Mouse (Mus musculus) embryonic facial prominence, embryonic 11.5 days (tissue): ENCODE data around the gene 5330417H12Rik. TPM values are rescaled to one million over a fixed set of nuclear protein-coding genes. Genes with fewer than 3 reads are reported as not detected.
A peak's percentile ranks its signal among the peaks of the same experiment; 100 is the strongest.

Experiments
- ATAC-seq: fragments of 200-750 bp; cut with Nextera tagmentation; replicated peaks from 2 replicates; pipeline ENCODE4 v1.8.0; 2017; ENCODE audit warnings: low read depth; ENCODE audit not compliant: insufficient number of reproducible peaks, low FRiP score, low TSS enrichment
- DNase-seq: peaks from one replicate; pipeline ENCODE4 v3.0.0-alpha.2; 2015; ENCODE audit warnings: low spot score
- H3K27ac ChIP-seq: fragments of 300-500 bp; sonication (generic); replicated peaks from 2 replicates; pipeline ENCODE4 v1.5.1; 2014; ENCODE audit warnings: mild to moderate bottlenecking, low read depth, low read length, control low read depth
- H3K27me3 ChIP-seq: fragments of 300-500 bp; sonication (generic); 2 replicates; pipeline ENCODE4 v1.6.1; 2014; ENCODE audit warnings: mild to moderate bottlenecking, low read length, moderate library complexity, mixed read lengths; ENCODE audit not compliant: control insufficient read depth, insufficient read depth
- H3K36me3 ChIP-seq: fragments of 300-500 bp; sonication (generic); replicated peaks from 2 replicates; pipeline ENCODE4 v1.6.1; 2014; ENCODE audit warnings: low read depth, mild to moderate bottlenecking, low read length, moderate library complexity, mixed read lengths; ENCODE audit not compliant: control insufficient read depth, insufficient read depth
- H3K4me1 ChIP-seq: fragments of 300-500 bp; sonication (generic); 2 replicates; pipeline ENCODE4 v1.6.1; 2014; ENCODE audit warnings: low read length, mixed read lengths; ENCODE audit not compliant: control insufficient read depth, insufficient read depth
- H3K4me2 ChIP-seq: fragments of 300-500 bp; sonication (generic); 2 replicates; pipeline ENCODE4 v1.6.1; 2014; ENCODE audit warnings: low read depth, mild to moderate bottlenecking, control low read depth, low read length, moderate library complexity
- H3K4me3 ChIP-seq: fragments of 300-500 bp; sonication (generic); 2 replicates; pipeline ENCODE4 v1.5.1; 2014; ENCODE audit warnings: low read depth, low read length, control low read depth
- H3K9ac ChIP-seq: fragments of 300-500 bp; sonication (generic); replicated peaks from 2 replicates; pipeline ENCODE4 v1.6.1; 2014; ENCODE audit warnings: mild to moderate bottlenecking, control low read depth, low read length
- H3K9me3 ChIP-seq: fragments of 300-500 bp; sonication (generic); replicated peaks from 2 replicates; pipeline ENCODE4 v1.6.1; 2016; ENCODE audit warnings: mild to moderate bottlenecking, low read length, inconsistent platforms, mixed read lengths; ENCODE audit not compliant: control insufficient read depth
- WGBS: fragments of 180-500 bp; shearing (Covaris S2); extraction: QIAGEN DNeasy Blood & Tissue Kit; methylation state at CpG from one replicate; pipeline ENCODE4 v1.1.7; 2014; 5-methylcytosine and 5-hydroxymethylcytosine counted together
- polyA plus RNA-seq: library from polyadenylated mRNA; unstranded; fragments of >200 nt; fragmentation: Nextera tagmentation; extraction: Ambion mirVana; gene quantifications from 2 replicates; pipeline ENCODE4 v1.2.1, GENCODE M21; 2014

5330417H12Rik gene
- polyA plus RNA-seq, 1 experiment from 2014 or later, result not detected

GRCm38 (mm10) chr7:107597956-107598355 lies 27.0 kb downstream of the 5330417H12Rik start:
- H3K9ac ChIP-seq, result no peak overlapping the region
- H3K36me3 ChIP-seq, result no peaks in the 10 kb centered on the region
- H3K4me3 ChIP-seq, result no peak overlapping the region
- no peaks in the 10 kb centered on the region for H3K4me1 ChIP-seq
- ATAC-seq (no peak), DNase-seq (no peak)
- no peak overlapping the region for H3K4me2 ChIP-seq
- H3K27ac ChIP-seq, result no peak overlapping the region
- 85% methylated on average over 3 of the region's 3 CpGs for WGBS
- no peaks in the 10 kb centered on the region for H3K27me3 ChIP-seq
- H3K9me3 ChIP-seq, result no peaks in the 10 kb centered on the region

GRCm38 (mm10) chr7:107596753-107597152 lies 28.2 kb downstream of the 5330417H12Rik start:
- no peak overlapping the region for H3K27ac ChIP-seq

DNA sequence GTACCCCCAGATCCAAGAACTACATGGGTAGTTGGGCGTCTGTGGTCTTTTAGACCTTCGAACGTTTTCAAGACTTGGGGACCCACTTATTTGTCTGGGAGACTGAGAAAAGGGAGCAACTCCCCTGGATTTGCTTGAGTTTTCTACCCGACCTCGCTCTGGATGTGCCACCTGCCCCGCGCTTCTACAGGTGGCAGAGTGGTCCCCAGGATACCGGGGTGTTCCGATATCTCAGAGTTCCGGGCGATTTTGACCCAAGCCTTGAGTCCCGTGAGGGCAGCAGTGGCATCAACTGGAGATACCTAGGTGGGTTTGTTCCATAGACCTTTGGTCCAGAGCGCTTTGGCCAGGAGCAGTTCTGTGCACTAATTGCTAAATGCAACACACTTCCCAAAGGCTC lies 29.5 kb downstream of the 5330417H12Rik start:
- Histone ChIP-seq H3K9me3 (no peaks in the 10 kb centered on the region), H3K36me3 (no peaks in the 10 kb centered on the region), H3K9ac (no peak overlapping the region), H3K4me3 (peak overlapping the region; percentile 42), H3K27me3 (no peaks in the 10 kb centered on the region), H3K4me2 (peak overlapping the region; percentile 77), H3K27ac (no peak overlapping the region), H3K4me1 (no peaks in the 10 kb centered on the region)
- no peak for ATAC-seq
- no peak for DNase-seq
- WGBS, result 12% methylated on average over 13 of the region's 13 CpGs

More at GRCm38 (mm10) chr7:107596753-107597152, 28.2 kb downstream of the 5330417H12Rik start:
- H3K27me3 ChIP-seq, result no peaks in the 10 kb centered on the region
- no peaks in the 10 kb centered on the region for H3K36me3 ChIP-seq
- H3K9me3 ChIP-seq, result no peaks in the 10 kb centered on the region
- H3K4me1 ChIP-seq, result no peaks in the 10 kb centered on the region
- H3K4me3 ChIP-seq, result no peak overlapping the region
- ATAC-seq, result no peak
- no peak overlapping the region for H3K9ac ChIP-seq
- H3K4me2 ChIP-seq, result no peak overlapping the region
- no peak for DNase-seq

DNA sequence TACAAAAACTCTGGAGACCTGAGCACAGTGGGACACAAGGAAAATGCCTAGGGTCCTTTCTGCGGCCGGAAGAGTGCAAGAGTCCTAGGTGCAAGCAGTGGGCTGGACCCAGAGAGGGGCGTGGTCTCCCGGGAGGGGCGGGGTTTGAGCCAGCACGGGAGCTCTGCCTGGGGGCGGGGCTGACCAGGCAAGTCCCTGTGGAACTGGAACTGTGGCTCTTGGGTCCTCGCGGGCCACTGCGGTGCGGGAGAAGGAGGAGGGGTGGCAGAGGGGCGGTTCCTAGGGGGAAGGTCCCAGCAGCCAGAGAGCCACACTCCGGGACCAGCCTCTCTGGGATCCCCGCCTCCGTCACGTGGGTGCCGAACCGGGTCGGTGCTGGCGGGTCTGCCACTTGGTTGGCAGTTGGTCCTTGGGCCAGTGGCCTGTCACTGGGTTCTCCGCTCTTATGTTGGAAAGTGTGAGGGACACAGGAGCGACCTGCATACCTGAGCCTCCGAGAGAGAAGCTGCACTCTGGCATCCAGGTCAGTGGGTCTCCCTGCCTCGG lies 30.0 kb downstream of the 5330417H12Rik start, which contains the start of gene Ppfibp2:
TSS of gene Ppfibp2 (plus strand) at position 351 of the 546 bp plus-strand sequence.
- peak within 1 kb of the TSS; percentile 42 for H3K4me3 ChIP-seq
- H3K27me3 ChIP-seq, result no peaks in the 10 kb centered on the region
- ATAC-seq (peak; percentile 92), DNase-seq (peak; percentile 87)
- H3K9ac ChIP-seq, result peak within 1 kb of the TSS; percentile 50
- no peaks in the 10 kb centered on the region for H3K4me1 ChIP-seq
- peak within 1 kb of the TSS; percentile 77 for H3K4me2 ChIP-seq
- no peaks in the 10 kb centered on the region for H3K36me3 ChIP-seq
- WGBS, result 2% methylated on average over 22 of the region's 24 CpGs
- H3K27ac ChIP-seq, result no peak within 1 kb of the TSS
- H3K9me3 ChIP-seq, result no peaks in the 10 kb centered on the region

DNA sequence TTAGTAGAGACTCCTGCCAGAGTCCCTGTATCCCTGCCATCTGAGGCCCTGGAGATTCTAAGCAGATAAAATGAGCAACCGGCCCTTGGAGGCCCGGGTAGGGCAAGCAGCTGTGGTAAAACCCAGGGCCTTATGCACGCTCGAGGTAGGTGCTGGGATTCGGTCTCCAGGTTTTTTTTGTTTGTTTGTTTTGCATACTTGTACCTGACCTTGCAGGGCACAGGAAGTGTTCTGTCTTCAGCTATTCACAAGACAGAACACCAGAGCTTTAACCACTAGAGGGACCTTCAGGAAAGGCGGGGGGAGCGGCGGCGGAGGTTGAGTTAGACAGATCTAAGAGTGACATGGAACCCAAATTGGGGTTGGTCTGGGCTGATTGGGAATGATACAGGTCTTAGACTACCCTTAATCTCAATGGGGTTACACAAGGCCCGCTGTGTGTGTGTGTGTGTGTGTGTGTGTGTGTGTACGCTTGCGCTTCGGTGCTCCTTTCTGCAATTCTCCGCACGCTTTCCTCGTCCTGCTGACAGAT lies 30.6 kb downstream of the 5330417H12Rik start:
- ATAC-seq (peak; percentile 77), DNase-seq (peak; percentile 69)
- Histone ChIP-seq H3K9ac (peak overlapping the region; percentile 50), H3K27me3 (no peaks in the 10 kb centered on the region), H3K4me3 (peak overlapping the region; percentile 42), H3K27ac (no peak overlapping the region), H3K9me3 (no peaks in the 10 kb centered on the region), H3K36me3 (no peaks in the 10 kb centered on the region), H3K4me2 (peak overlapping the region; percentile 77), H3K4me1 (no peaks in the 10 kb centered on the region)
- under 1% methylated on average over 16 of the region's 16 CpGs for WGBS

DNA sequence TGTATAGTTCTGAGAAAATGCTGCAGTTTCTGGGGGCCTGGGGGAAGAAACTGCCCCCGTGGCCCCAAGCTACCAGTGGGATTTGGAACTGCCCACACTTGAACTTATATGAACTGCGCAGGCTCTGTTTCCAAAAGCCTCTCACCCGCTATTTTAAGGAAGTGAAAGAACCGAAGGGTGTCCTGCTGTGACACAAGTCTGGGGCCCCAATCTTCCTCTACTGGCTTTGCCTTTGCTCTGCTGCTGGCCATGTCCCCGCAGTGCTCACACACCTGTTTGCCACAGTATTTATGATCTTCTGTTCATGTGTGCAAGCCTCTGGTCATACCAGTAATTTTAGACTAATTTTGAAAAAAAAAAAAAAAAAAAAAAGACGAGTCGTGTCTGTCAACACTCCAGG lies 31.1 kb downstream of the 5330417H12Rik start:
- H3K9me3 ChIP-seq, result no peaks in the 10 kb centered on the region
- no peaks in the 10 kb centered on the region for H3K27me3 ChIP-seq
- no peak overlapping the region for H3K27ac ChIP-seq
- ATAC-seq (no peak), DNase-seq (no peak)
- no peak overlapping the region for H3K9ac ChIP-seq
- 26% methylated on average over 7 of the region's 7 CpGs for WGBS
- H3K36me3 ChIP-seq, result no peaks in the 10 kb centered on the region
- H3K4me3 ChIP-seq, result no peak overlapping the region
- no peaks in the 10 kb centered on the region for H3K4me1 ChIP-seq
- H3K4me2 ChIP-seq, result peak overlapping the region; percentile 77; the same call in 1 of the 2 replicates

DNA sequence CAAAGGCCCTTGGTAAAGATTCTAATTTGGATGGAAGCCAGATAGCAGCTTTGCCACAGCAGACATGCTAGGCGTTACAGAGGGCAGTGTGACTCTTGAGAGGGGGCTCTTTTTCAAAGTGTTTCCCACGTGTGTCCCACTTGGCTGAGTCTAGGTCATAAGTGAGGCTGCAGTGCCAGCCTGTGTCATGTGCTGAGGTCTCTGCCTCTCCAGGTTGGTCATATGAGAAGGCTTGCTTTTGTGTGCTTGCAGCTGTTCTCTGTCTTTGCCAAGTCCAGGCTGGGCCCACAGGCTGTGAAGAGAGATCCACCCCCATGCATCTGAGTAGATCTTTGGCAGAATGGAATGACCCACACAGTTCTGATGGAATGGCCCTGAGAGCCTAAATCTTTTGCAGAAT lies 32.3 kb downstream of the 5330417H12Rik start:
- Histone ChIP-seq H3K9ac (no peak overlapping the region), H3K9me3 (no peaks in the 10 kb centered on the region), H3K27ac (no peak overlapping the region), H3K4me1 (no peaks in the 10 kb centered on the region), H3K4me2 (no peak overlapping the region), H3K27me3 (no peaks in the 10 kb centered on the region), H3K36me3 (no peaks in the 10 kb centered on the region), H3K4me3 (no peak overlapping the region)
- 61% methylated on average over 2 of the region's 2 CpGs for WGBS
- DNase-seq (no peak), ATAC-seq (no peak)

DNA sequence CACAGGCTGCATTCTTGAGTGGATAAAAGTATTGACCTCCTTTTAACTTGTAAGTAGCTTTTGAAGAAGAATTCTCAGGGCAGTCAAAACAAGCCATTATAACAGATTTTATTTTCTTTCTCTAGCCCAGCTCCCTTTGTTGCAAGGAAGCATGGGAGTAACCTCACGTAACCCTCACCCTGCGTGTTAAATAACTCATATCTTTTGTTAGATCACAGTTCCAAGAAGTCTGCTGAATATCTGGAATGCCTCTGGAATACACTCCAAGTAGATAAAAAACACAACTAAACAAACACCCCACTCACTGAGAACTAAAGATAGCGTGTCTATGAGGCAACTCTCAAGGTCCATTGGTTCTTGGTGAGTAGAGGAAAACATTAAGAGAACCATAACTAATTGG lies 50.7 kb downstream of the 5330417H12Rik start:
- Histone ChIP-seq H3K4me2 (no peak overlapping the region), H3K27me3 (no peaks in the 10 kb centered on the region), H3K9me3 (no peaks in the 10 kb centered on the region), H3K4me1 (no peaks in the 10 kb centered on the region), H3K9ac (no peak overlapping the region), H3K36me3 (peaks cover 5% of the 10 kb centered on the region), H3K27ac (no peak overlapping the region), H3K4me3 (no peak overlapping the region)
- ATAC-seq (no peak), DNase-seq (no peak)
- WGBS, result 70% methylated on average over 3 of the region's 3 CpGs
